Mouse (Mus musculus) ES-E14 (cell line): ENCODE data around the gene Foxn3.

Experiments used
- CHD2 ChIP-seq: IDR thresholded peaks from 2 replicates; pipeline ENCODE4 v1.6.1; 2014; ENCODE audit warnings: mild to moderate bottlenecking, low read depth, low read length, inconsistent platforms
- HCFC1 ChIP-seq: IDR thresholded peaks from 2 replicates; pipeline ENCODE4 v1.6.1; 2012; ENCODE audit warnings: low read length, inconsistent platforms, borderline replicate concordance; ENCODE audit not compliant: insufficient read depth
- MAFK ChIP-seq: IDR thresholded peaks from 2 replicates; pipeline ENCODE4 v1.6.1; 2014; ENCODE audit warnings: mild to moderate bottlenecking, low read depth, low read length, inconsistent platforms; ENCODE audit not compliant: insufficient read depth
- ZC3H11A ChIP-seq: IDR thresholded peaks from 2 replicates; pipeline ENCODE4 v1.6.1; 2012; ENCODE audit warnings: low read depth, mild to moderate bottlenecking, inconsistent platforms, low read length, borderline replicate concordance
- ZNF384 ChIP-seq: IDR thresholded peaks from 2 replicates; pipeline ENCODE4 v1.6.1; 2012; ENCODE audit warnings: low read depth, low read length, inconsistent platforms

DNA sequence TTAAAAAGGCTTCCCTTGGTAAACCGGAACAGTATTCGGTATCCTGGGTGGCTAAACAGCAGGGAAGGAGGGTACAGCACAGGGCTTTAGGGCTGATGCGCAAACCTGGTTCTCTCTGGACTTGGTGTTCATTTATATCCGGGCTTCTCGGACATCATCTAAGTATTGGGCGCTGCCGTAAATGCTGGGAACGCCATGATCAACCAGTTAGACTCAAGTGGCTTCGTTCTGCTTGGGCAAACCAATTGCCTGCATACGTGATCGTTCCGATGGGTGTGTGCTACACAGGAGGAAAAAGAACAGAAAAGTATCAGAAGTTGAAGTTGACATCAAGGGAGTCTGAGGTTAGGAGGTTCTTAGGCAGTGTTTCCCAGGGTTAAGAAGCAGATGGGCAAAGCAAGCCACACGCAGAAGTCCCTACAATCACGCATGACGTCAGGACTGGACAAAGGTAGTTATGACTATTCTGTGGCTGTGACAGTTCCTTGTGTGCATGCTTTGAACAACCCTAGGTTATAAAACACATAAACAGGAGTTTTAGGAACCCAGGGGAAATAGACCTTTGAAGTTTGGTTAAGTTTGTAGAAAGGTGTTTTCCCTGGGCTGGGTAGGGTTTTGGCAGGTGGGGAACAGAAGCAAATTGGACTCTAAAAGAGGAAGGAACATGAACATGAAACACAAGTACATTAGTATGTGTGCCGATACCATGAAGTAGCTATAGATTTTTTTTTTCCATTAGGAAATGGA is 46.9 kb upstream of the Foxn3 start:
- TF ChIP-seq HCFC1 (no peak), ZNF384 (no peak), ZC3H11A (no peak), MAFK (no peak), CHD2 (no peak)
